Mouse (Mus musculus) erythroblast, embryonic 14.5 days (primary cell): ENCODE results near the gene Tll2.

Source experiments
- GATA1 ChIP-seq: IDR thresholded peaks from 2 replicates; pipeline ENCODE4 v1.6.1; 2012; ENCODE audit warnings: low read length, inconsistent platforms, mixed read lengths
- TAL1 ChIP-seq: IDR thresholded peaks from 3 replicates; pipeline ENCODE4 v1.6.1; 2012; ENCODE audit warnings: low read length, inconsistent platforms, mixed read lengths

- TF ChIP-seq TAL1 (no peak), GATA1 (no peak)
Observed at GRCm38 (mm10) chr19:41248968-41249367, 42.3 kb upstream of the Tll2 start.
